Mouse (Mus musculus): ENCODE measurements at regions not wholly inside any gene's neighbourhood (a gene's known extent, or its start where the extent isn't known, plus 50 kb on each side); places are given as distances from the start of the nearest gene placed in this dataset.
"Not testable (repeated sequence)": the region's sequence is repeated elsewhere in the genome, so short reads cannot be mapped to it uniquely, and the experiment has no call there.

DNA sequence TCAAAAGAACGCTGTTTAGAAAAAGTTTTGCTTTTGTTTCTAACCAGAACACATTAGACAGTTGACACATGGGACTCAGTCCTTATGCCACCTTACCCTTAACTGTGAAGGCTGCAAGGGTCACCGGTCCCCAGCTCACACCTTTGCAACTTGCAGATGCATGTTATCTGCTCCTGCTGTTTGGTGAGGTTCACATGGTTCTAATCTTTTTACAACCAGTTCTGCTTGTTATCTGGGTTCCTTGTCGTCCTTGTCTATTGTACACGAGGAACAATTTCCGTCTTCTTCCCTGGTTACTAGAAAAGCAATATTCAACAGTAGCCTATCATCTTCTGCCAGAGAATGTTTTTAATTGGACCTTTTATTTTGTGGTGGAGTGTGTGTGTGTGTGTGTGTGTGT, 200.8 kb downstream of the Gm21738 start:
- not testable (repeated sequence) for DNase-seq

DNA sequence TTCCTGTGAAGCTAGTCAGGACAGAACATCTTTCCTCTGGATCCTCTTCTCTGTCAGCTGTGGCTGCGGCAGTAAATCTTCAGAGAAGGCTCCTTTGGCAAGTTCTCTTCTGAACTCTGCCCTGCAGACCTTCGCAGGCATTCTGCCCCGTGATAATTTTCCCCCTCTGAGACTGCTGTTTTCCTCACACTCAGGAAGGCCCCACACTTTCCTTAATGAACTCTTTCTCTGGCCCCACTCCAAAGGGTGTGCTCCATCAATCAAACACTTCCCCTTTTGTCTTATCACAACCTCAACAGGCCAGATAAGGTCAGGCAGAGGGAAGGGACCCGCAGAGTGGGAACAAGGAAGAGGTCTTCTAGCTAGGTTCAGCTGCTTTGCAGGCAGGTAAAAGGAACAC, 210.2 kb downstream of the Gm21738 start:
- DNase-seq, result peak; percentile 8

DNA sequence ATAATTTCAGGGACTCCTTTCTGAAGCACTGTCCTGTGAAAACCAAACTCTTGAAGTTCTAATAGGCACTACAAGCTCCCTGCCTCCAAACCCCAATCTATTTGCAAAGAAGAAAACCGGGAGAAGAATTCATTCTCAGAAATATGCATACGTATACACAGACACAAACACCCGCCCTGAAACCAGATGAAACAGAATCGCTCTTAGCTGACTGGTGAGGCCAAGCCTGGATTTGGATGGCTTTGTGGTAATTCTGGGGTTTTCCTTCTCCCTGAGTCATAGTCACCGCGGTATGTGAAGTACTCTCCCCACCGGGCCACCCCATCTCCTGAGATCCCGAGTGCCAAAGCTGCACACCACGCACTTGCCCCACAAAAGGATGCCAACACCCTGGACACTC, 238.5 kb downstream of the Gm21738 start:
- not testable (repeated sequence) for DNase-seq

DNA sequence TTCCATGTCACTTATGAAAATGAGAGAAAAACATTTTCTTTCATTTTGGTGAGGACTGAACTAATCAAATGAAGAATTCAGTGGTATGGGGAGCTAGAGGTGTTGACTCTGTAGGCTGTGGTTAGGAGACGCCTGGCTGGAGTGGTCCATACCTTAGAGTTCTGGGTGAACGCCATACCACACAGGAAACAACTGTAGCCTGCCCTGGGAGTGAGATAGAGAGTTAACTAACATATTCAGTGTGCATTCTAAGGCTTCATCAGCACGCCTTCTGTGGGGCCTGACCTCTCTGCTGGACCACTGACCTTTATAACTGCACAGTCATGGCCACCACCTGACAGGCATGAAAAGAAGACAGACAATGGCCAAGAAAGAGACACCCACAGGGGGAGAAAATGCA, 240.7 kb downstream of the Gm21738 start:
- not testable (repeated sequence) for DNase-seq

DNA sequence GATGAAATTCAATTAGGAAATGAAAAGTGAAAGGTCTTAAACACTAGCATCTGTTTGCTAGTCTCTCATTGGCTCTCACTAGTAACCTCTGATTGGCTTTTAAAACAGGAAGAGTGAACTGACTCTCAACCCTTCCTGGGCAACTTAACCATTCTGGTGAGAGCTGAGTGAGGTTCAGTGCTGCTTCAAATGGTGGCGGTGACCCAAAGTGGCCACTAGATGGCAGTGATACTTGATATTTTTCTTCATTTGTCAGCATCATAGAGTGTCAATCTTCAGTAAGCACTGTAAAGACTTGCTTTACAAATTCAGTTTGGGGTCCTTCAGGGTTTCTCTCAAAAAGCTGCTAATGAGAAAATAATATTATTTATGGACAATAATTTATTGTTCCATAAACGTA, 243.4 kb downstream of the Gm21738 start:
- no peak for DNase-seq

DNA sequence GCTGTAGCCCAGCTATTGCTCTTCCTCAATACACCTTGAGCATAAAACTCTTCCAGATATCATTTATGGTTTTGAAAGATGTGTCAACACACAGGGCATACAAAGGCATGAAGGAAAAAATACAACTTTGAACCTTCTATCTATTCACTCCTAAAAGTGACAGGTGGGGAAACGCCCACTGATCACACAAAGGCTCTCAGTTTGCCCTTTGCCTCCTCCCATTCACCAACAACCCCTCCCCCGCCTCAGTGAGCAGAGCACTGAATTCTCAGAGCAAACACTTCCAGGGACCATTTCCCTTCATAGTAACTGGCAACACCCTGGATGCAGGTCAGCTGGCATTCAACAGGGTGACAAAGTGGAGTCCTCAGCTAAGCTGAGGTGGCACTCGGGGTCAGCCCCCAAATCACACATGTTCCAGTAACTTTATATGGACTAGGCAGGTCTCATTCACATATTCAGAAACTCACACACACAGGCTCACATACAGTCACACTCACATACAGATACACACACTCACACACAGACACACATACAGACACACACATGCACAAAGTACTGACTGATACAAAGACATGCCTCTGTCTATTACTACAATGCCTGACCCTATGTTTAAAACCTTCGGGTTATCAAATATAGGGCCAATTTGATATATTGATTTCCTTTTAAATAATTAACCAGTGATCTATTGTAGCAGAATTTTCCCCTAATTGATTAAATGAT, 248.3 kb downstream of the Gm21738 start:
- DNase-seq, result not testable (repeated sequence)

DNA sequence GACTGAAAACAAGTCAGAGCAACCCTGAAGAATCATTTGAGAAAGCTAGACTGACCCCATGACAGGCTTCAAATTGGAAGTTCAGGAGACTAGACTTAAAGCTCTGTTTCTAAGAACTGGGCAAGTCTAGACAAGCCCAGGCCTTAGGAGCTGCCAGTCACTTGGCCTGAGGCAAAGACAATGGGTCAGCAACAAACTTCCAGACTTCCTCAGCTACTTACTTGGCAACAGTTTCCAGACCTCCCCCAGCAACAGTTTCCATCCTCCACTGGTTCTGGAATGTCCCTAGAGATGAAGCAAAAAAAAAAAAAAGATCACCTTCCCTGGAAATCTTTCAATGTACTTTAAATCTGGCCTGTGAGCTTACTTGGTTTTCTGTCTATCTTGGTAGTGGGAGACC, 251.9 kb downstream of the Gm21738 start:
- no peak for DNase-seq

DNA sequence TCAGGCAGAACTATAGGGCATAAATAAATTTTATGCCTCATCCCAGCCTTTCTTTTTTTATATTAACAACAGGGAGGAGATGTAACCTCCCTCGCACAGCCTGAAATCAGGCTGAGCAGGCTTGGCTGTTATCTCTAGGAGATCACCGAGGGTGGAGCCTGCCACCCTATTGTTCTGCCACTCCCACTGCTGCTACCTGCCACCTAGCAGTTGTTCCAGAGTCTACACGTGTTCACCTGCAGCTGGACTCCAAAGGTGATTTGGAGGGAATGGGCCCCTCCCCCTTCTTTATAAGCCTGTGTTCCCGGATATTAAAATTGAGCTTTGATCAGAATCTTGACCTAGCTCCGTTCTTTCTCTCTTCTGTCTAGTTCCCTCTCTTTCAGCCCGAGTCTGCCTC, 245.8 kb upstream of the Ube2e2 start:
- DNase-seq, result not testable (repeated sequence)

DNA sequence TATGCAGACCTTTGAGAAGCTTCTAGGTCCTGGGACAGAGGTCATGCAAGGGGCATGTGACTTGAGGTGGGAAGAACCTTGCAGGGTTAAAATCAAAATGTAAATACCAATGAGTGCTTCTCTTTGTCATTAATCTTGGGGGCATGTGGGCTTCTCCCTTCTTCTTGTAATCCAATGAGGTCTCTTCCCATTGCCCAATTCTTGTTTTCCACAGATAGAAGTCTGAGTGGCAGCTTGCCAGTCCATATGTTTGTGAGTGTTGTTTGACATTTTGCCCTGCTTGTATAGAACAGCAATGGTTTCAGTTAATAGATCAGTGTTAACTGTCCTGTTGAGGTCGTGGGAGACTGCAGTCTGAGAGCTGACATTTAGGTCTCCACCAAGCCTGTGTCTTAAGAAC, 237.5 kb upstream of the Ube2e2 start:
- DNase-seq, result no peak

All from adrenal gland, postnatal 14 days (tissue).